Mouse (Mus musculus): ENCODE measurements around the gene Vmn1r198. TPM values are rescaled to one million over a fixed set of nuclear protein-coding genes. Genes with fewer than 3 reads are reported as not detected.

Vmn1r198 gene
- 0.46 TPM for polyA plus RNA-seq (2017; shearing (Covaris generic))

DNA sequence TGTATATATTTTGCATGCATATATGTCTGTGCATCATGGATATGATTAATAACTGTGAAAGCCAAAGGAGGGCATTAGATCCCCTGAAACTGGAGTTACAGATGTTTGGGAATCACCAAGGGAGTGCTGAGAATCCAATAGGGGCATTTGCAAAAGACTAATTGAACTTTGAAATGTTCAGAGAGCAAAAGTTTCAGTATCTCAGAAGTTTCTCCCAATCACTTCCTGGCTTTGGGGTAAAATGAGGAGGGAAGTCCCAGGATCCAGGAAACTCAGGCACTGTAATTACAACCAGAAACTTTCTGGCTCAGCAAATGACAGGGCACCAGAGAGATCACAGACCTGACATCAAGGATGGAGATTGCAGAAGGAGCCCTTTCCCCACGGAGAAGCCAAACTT, at the start of gene Vmn1r198:
Gene Vmn1r198, plus strand, starts transcription at position 301 of the 400 bp plus-strand sequence.

DNA sequence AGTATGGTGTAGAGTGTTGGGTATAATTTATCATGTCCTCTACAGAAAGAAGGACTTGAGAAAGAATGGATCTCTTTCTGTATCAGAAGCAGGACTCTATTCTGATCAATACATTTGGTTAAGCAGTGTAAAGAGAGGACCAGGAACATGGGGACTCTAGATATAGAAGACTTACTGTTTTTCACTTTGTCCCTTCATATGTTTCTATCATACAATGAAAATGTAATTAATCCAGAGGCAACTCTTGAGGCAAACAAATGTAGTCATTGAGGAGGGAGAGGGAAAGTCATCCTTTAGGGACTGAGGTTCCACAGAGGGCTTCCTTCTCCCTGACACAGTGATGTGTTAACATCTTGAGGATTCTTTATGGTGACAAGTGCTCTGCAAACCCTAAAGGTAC, 25.9 kb upstream of the Vmn1r198 start, which contains the start of gene Vmn1r197:
Gene Vmn1r197, plus strand, starts transcription at position 301 of the 400 bp plus-strand sequence.

DNA sequence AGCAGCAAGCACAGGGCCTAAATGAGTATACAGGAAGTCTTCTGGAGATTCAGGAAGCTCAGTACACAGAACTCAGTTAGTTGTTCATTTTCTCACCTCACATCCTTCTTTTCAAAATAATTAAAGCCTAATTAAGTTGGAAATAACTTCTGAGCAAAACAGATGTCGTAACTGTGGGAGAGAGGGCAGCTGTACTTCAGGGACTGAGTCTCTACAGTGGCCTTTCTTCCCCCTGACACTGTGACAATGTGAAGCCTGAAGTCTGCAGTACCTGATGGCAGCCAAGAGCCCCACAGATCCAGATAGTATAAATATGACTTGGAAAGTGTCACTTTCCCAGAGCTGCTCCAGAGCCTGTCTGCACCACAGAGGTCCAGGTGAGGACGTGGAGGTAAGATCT, 29.4 kb downstream of the Vmn1r198 start, which contains the start of gene Vmn1r199:
Gene Vmn1r199, plus strand, starts transcription at position 301 of the 400 bp plus-strand sequence.

DNA sequence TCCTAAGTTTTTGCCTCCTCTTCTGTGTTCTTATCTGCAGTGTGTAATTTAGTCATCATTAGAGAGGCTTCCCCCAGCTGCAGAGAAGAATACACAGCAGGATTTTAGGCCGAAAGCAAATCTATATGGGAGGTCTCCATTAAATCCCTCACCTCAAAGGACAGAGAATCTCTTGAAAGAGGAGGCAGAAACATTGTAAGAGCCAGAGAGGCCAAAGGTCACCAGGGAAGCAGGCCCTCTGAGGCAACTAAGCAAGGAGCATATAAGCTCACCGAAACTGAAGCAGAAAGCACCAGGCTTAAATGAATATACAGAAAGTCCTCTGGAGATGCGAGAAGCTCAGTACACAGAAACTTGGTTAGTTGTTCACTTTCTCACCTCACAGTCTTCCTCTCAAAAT, 39.9 kb downstream of the Vmn1r198 start, which contains the start of gene Vmn1r200:
Gene Vmn1r200, plus strand, starts transcription at position 301 of the 400 bp plus-strand sequence.

Other genes with a start within 250 kb of the Vmn1r198 start
- not detected for gene Vmn1r189, start 244.5 kb upstream of the Vmn1r198 start, polyA plus RNA-seq (2017; shearing (Covaris generic))
- gene Vmn1r191, start 166.4 kb upstream of the Vmn1r198 start, polyA plus RNA-seq (2017; shearing (Covaris generic)), result not detected
- gene Vmn1r192, start 159.2 kb upstream of the Vmn1r198 start, polyA plus RNA-seq (2017; shearing (Covaris generic)), result not detected
- 0.06 TPM for gene Vmn1r193, start 127.2 kb upstream of the Vmn1r198 start, polyA plus RNA-seq (2017; shearing (Covaris generic))
- gene Vmn1r194, start 106.1 kb upstream of the Vmn1r198 start, polyA plus RNA-seq (2017; shearing (Covaris generic)), result not detected
- gene Vmn1r195, start 79.8 kb upstream of the Vmn1r198 start, polyA plus RNA-seq (2017; shearing (Covaris generic)), result not detected
- 0.15 TPM for gene Vmn1r196, start 60.4 kb upstream of the Vmn1r198 start, polyA plus RNA-seq (2017; shearing (Covaris generic))
- gene Vmn1r197, start 25.8 kb upstream of the Vmn1r198 start, polyA plus RNA-seq (2017; shearing (Covaris generic)), result not detected
- not detected for gene Vmn1r199, start 29.5 kb downstream of the Vmn1r198 start, polyA plus RNA-seq (2017; shearing (Covaris generic))
- gene Vmn1r200, start 40.0 kb downstream of the Vmn1r198 start, polyA plus RNA-seq (2017; shearing (Covaris generic)), result 0.67 TPM
- gene Vmn1r201, start 121.6 kb downstream of the Vmn1r198 start, polyA plus RNA-seq (2017; shearing (Covaris generic)), result not detected
- gene Vmn1r202, start 155.0 kb downstream of the Vmn1r198 start, polyA plus RNA-seq (2017; shearing (Covaris generic)), result 0.07 TPM
- gene Vmn1r203, start 167.8 kb downstream of the Vmn1r198 start, polyA plus RNA-seq (2017; shearing (Covaris generic)), result 0.12 TPM
- not detected for gene Vmn1r204, start 202.8 kb downstream of the Vmn1r198 start, polyA plus RNA-seq (2017; shearing (Covaris generic))
- gene Vmn1r205, start 242.6 kb downstream of the Vmn1r198 start, polyA plus RNA-seq (2017; shearing (Covaris generic)), result not detected